Mouse (Mus musculus): ENCODE results near the gene Olfr1420. TPM values are rescaled to one million over a fixed set of nuclear protein-coding genes. Genes with fewer than 3 reads are reported as not detected.
"Not testable (repeated sequence)": the region's sequence is repeated elsewhere in the genome, so short reads cannot be mapped to it uniquely, and the experiment has no call there.

Gene Olfr1420
- polyA plus RNA-seq (2017; shearing (Covaris generic)): under 1 TPM in 1 of 3 experiments, not detected in 2; 0.31 TPM

DNA sequence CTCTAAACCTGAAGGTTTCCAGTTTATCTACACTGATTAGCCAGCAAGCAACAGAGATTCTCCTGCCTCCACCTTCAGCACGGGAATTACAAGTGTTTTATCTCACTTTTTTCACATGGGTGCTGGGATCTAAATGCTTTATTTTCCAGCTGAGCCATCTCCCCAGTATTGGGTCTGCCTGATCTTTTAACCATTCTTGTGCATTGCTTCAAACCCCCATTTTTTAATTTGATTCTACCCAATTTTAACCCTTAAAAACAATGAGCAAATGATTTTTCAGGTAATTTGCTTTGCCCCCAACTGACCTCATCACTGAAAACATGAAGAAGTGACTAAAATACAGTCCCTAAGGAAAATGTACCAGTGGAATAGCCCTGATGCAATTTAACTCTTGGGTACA is at the start of gene Olfr1420:
Gene Olfr1420, plus strand, starts transcription at position 301 of the 400 bp plus-strand sequence.
- no peak for ATAC-seq

DNA sequence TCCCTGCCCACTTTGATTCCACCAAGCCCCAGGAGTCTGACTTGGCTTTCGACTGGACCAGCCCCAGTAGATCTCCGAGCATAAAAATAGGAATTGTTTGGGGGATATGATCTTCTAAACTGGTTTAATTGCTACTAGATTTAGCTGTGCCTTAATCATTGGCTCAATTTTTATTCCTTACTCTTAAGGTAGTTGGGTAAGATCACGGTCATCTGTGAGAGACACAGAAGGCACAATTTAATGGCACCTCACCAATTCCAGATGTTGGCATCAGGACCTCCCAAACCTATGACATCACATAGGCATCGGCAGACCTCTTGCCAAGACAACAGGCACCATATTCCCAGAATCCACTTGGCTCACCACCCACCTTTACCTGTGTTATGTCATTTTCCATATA is 47.2 kb upstream of the Olfr1420 start, which contains the start of gene Olfr1417:
Gene Olfr1417, minus strand, starts transcription at position 101 of the 400 bp plus-strand sequence.
- no peak for ATAC-seq

- ATAC-seq: no peak
Observed at GRCm38 (mm10) chr19:11846333-11846732, 40.0 kb upstream of the Olfr1420 start.

DNA sequence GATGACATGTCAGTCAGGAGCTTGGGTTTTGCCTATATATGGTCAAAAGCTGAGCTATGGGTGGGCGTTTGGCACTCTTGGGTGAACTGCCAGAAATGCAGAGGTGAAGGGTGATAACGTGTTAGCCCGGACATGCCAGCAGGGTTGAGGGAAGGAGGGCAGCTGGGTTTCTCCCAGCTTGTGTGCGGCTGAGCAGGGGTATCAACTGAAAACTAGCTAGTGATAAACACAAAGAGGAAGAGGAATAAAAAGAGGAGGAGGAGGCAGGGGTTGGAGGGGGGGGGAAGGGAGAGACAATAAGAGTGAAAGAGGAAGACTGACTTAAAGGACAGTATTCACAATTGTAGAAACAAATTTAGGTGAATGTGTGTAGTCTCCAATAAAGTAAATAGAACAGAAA is 33.7 kb upstream of the Olfr1420 start:
- no peak for ATAC-seq

- no peak for ATAC-seq
Observed at GRCm38 (mm10) chr19:11854821-11855220, 31.5 kb upstream of the Olfr1420 start.

DNA sequence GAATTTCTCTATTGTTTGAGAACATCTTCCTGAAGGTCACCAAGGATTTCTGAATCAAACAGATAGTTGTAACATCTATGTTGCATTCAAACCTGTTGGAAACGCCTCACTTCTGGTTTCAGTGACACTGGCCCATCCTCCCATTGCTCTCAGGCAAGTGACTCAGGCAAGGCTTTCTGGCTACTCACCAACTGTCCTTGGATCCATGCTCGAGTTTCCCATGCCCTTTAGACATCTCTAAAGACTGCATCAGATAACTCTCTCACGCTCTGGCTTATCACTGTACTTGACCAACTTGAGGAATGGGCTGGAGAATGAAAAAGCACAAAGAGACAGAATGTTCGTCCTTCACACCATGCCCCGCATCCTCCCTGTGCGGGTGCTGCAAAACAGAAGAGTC is 29.9 kb upstream of the Olfr1420 start:
- no peak for ATAC-seq

GRCm38 (mm10) chr19:11860966-11861365 is 25.4 kb upstream of the Olfr1420 start, which contains the start of gene Olfr1418:
Gene Olfr1418, minus strand, starts transcription at chr19:11861066.
- ATAC-seq: no peak

DNA sequence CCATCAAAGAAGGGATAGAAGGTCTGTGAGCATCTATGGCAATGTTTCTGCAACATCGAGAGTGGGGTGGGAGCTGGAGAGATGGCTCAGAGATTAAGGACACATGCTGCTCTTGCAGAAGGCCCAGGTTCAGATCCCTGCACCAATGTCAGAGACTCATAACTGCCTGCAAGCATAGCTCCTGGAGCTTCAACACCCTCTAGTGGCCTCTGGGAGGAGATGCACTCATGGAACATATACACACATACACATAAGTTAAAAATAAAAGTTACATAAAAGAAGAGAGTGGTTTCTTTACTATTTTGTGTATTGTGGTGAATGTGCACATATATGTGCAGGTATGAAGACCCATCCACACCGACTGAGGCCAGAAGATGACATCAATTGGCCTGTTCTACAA is 18.5 kb upstream of the Olfr1420 start:
- no peak for ATAC-seq

DNA sequence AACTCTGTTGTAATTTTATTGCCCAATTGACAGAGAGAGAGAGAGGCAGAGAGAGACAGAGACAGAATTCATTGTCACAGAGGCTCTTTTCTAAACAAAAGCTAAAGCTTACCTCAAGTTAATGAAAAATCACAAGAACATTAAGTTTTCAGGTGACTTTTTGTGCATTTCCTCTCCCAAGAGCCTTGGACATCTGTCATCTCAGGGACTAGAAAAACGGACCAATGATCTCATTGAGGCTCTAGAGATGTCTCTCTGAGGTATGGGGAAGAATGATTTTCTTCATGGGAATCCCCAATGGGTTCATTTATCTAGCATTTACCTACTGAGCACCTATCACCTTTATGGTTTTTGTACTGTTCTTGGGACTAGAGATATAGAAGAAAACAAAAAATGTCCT is 11.4 kb upstream of the Olfr1420 start, which contains the start of gene Olfr1419:
Gene Olfr1419, minus strand, starts transcription at position 101 of the 400 bp plus-strand sequence.
- no peak for ATAC-seq

- ATAC-seq: not testable (repeated sequence)
Observed at GRCm38 (mm10) chr19:11878404-11878803, 8.0 kb upstream of the Olfr1420 start.

- no peak for ATAC-seq
Observed at GRCm38 (mm10) chr19:11911021-11911420, 24.7 kb downstream of the Olfr1420 start.

- ATAC-seq: peak; percentile 10
Observed at GRCm38 (mm10) chr19:11911603-11912002, 25.2 kb downstream of the Olfr1420 start.

GRCm38 (mm10) chr19:11912037-11912532 is 25.7 kb downstream of the Olfr1420 start, which contains the start of gene Patl1:
Gene Patl1, plus strand, starts transcription at chr19:11912399.
- ATAC-seq: peak; percentile 92

- peak; percentile 17 for ATAC-seq
Observed at GRCm38 (mm10) chr19:11912533-11913121, 26.3 kb downstream of the Olfr1420 start.

- ATAC-seq: no peak
Observed at GRCm38 (mm10) chr19:11915804-11916203, 29.4 kb downstream of the Olfr1420 start.

GRCm38 (mm10) chr19:11922068-11922467 is 35.7 kb downstream of the Olfr1420 start:
- ATAC-seq: no peak

GRCm38 (mm10) chr19:11922515-11922914 is 36.1 kb downstream of the Olfr1420 start:
- not testable (repeated sequence) for ATAC-seq

DNA sequence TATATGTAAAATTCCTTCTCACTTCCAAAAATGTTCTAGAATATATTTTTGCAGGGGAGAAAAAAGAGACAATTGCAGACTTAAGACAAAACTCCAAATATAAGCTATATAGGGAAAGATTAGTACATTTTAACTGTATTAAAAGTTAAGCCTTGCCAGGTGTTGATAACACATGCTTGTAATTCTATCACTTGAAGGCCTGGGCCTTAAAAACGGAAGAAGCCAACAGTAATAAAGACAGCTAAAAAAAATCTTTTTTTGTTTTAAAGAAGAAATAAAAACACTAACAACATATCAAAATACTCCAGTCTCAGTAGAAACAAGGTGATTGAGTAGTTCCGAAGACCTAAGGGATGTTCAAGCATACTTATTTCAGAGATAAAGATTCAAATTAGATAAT is 40.0 kb downstream of the Olfr1420 start:
- ATAC-seq: no peak

- ATAC-seq: no peak
Observed at GRCm38 (mm10) chr19:11928025-11928748, 41.8 kb downstream of the Olfr1420 start.

- ATAC-seq: not testable (repeated sequence)
Observed at GRCm38 (mm10) chr19:11946460-11946859, 60.1 kb downstream of the Olfr1420 start.
